Mouse (Mus musculus) urinary bladder, postnatal 4 days (tissue): Measurements from ENCODE around the gene Nfia.

Source experiments
- DNase-seq, 2 experiments: peaks; one replicate each; pipeline ENCODE4 v3.0.0; 2021 to 2022; ENCODE audit warnings: low spot score in 2 of 2

Gene Nfia

GRCm38 (mm10) chr4:97868307-97868937 is 95.9 kb downstream of the Nfia start:
- peak in 1 of 2 experiments; percentile 27 for DNase-seq

- DNase-seq: peak; percentile 91 to 96
Measured at GRCm38 (mm10) chr4:97868938-97869440, 96.5 kb downstream of the Nfia start.

GRCm38 (mm10) chr4:97869451-97869850 is 96.9 kb downstream of the Nfia start:
- DNase-seq: no peak

- DNase-seq: no peak
Measured at GRCm38 (mm10) chr4:97871770-97872439, 99.4 kb downstream of the Nfia start.

GRCm38 (mm10) chr4:97874916-97875315 is 102.4 kb downstream of the Nfia start:
- DNase-seq: no peak

- DNase-seq: no peak
Measured at GRCm38 (mm10) chr4:97875901-97876300, 103.4 kb downstream of the Nfia start.

- no peak for DNase-seq
Measured at GRCm38 (mm10) chr4:97879696-97880095, 107.2 kb downstream of the Nfia start.

GRCm38 (mm10) chr4:97880120-97881055 is 107.9 kb downstream of the Nfia start:
- no peak for DNase-seq

GRCm38 (mm10) chr4:97885574-97885973 is 113.0 kb downstream of the Nfia start:
- no peak for DNase-seq

GRCm38 (mm10) chr4:97886220-97886619 is 113.7 kb downstream of the Nfia start:
- no peak for DNase-seq

GRCm38 (mm10) chr4:97887228-97887627 is 114.7 kb downstream of the Nfia start:
- no peak for DNase-seq

- no peak for DNase-seq
Measured at GRCm38 (mm10) chr4:97891063-97891462, 118.5 kb downstream of the Nfia start.

GRCm38 (mm10) chr4:97891611-97892010 is 119.1 kb downstream of the Nfia start:
- DNase-seq: no peak

- no peak for DNase-seq
Measured at GRCm38 (mm10) chr4:97893915-97894884, 121.7 kb downstream of the Nfia start.

GRCm38 (mm10) chr4:97895940-97896339 is 123.4 kb downstream of the Nfia start:
- no peak for DNase-seq

GRCm38 (mm10) chr4:97900256-97900944 is 127.9 kb downstream of the Nfia start:
- no peak for DNase-seq

- no peak for DNase-seq
Measured at GRCm38 (mm10) chr4:97905826-97906225, 133.3 kb downstream of the Nfia start.

GRCm38 (mm10) chr4:97908576-97909147 is 136.1 kb downstream of the Nfia start:
- no peak for DNase-seq

GRCm38 (mm10) chr4:97910115-97910776 is 137.7 kb downstream of the Nfia start:
- DNase-seq: no peak
